In the genomic region with DNA sequence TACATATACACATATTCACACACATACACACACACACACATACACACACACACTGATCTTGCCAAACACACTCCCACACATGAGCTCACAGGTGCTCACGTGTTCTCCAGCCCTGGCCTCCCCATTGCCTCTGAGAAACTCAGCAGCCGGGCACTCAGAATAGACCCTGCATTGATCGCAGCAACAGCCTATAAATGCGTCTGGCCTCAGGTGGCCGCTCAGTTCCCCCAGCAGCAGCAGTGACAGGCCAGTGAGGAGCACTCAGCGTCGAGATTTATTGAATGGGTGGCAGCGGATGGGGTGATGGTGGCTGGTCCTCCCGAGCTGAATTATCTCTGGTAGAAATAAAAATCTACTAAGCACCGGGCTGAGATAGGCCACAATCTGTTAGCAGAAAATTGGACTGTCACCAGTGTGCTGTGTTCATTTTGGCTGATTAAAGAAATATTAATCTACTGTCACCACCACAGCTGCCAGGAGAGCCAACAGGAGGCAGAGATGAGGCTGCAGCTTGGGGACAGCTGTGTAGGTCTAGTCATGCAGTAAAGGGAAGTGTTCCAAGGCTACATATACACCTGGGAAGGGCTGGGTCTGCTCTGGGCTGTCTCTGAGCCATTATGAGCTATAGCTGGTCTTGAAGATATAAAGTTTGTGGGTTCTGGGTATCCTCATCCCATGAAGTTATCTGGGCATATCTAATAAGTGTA, we compare ENCODE assay signal across 16 mouse cellular contexts.
"Had no signal": no experiment of that assay in that cellular context is flagged by ENCODE, and none has a peak within 500 bp of the region (broad histone marks: within the 10 kb centered on the region; RNA-seq: fewer than 3 reads in every experiment).

No protein-coding gene starts in this region.

- H3K4me1 ChIP-seq: intestine, embryonic 15.5 days; liver, embryonic 15.5 days; midbrain, embryonic 10.5 days had no signal

- H3K36me3 ChIP-seq: intestine, embryonic 15.5 days; liver, embryonic 15.5 days; midbrain, embryonic 10.5 days; midbrain, embryonic 15.5 days had no signal

- ATAC-seq: intestine, embryonic 15.5 days; lung, postnatal 0 days; midbrain, embryonic 15.5 days had no signal

- H3K27me3 ChIP-seq: intestine, embryonic 15.5 days; liver, embryonic 15.5 days; midbrain, embryonic 15.5 days had no signal

- DNase-seq: kidney, adult 18-20 months; kidney, postnatal 10 days; kidney, postnatal 4 days; lung, adult 2 months; lung, postnatal 36 days; right cerebral cortex, adult 18-20 months; right cerebral cortex, postnatal 25 days; thymus, postnatal 14 days had no signal

- H3K27ac ChIP-seq: intestine, embryonic 15.5 days; layer of hippocampus, adult 2 months; liver, embryonic 15.5 days; midbrain, embryonic 10.5 days; midbrain, embryonic 15.5 days; stomach, postnatal 0 days had no signal

- H3K9me3 ChIP-seq: intestine, embryonic 15.5 days; liver, embryonic 15.5 days; midbrain, embryonic 10.5 days; midbrain, embryonic 15.5 days had no signal

- H3K9ac ChIP-seq: intestine, embryonic 15.5 days; liver, embryonic 15.5 days; midbrain, embryonic 15.5 days had no signal

- H3K4me3 ChIP-seq: intestine, embryonic 15.5 days; layer of hippocampus, adult 2 months; liver, embryonic 15.5 days; midbrain, embryonic 10.5 days; midbrain, embryonic 15.5 days had no signal

- H3K4me2 ChIP-seq: intestine, embryonic 15.5 days; liver, embryonic 11.5 days; liver, embryonic 15.5 days; midbrain, embryonic 15.5 days had no signal
